29 mouse cellular contexts compared by ENCODE assay signal in the genomic region with DNA sequence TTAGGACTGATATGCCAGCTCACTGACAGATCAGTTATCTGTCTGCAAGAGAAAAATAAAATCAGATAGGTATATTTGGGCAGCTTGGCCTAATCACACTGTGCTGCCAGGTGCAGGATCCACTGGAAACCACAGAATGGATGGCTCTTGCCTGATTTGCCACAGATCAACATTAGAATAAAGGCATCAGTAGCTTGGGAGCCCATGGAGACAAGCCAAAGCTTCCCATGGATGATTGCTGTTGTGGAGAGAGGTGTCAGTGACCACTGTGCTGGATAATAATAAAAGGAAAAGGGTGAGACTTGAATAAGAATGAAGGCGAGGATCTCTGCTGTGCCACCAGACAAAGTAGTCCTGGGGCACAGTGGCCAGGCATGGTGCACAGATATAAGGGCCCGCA. TPM values are rescaled to one million over a fixed set of nuclear protein-coding genes. Genes with fewer than 3 reads are reported as not detected.
"Had no signal": no experiment of that assay in that cellular context is flagged by ENCODE, and none has a peak within 500 bp of the region (broad histone marks: within the 10 kb centered on the region; RNA-seq: fewer than 3 reads in every experiment).

No protein-coding gene starts in this region.

- H3K36me3 ChIP-seq: liver, embryonic 13.5 days; midbrain, embryonic 12.5 days; neural tube, embryonic 12.5 days; neural tube, embryonic 15.5 days had no signal

- H3K4me2 ChIP-seq: liver, embryonic 13.5 days; midbrain, embryonic 12.5 days; neural tube, embryonic 12.5 days; neural tube, embryonic 15.5 days had no signal

- H3K9ac ChIP-seq: liver, embryonic 13.5 days; midbrain, embryonic 12.5 days; neural tube, embryonic 12.5 days; neural tube, embryonic 15.5 days had no signal

- H3K27ac ChIP-seq: kidney, postnatal 0 days; liver, embryonic 13.5 days; macrophage; midbrain, embryonic 12.5 days; neural tube, embryonic 12.5 days; neural tube, embryonic 15.5 days; stomach, postnatal 0 days had no signal

- H3K9me3 ChIP-seq: liver, embryonic 13.5 days; midbrain, embryonic 12.5 days; neural tube, embryonic 12.5 days; neural tube, embryonic 15.5 days had no signal

- H3K27me3 ChIP-seq: liver, embryonic 13.5 days; midbrain, embryonic 12.5 days; neural tube, embryonic 12.5 days; neural tube, embryonic 15.5 days had no signal

- H3K4me3 ChIP-seq: liver, embryonic 13.5 days; midbrain, embryonic 12.5 days; neural tube, embryonic 12.5 days; neural tube, embryonic 15.5 days had no signal

- ATAC-seq: midbrain, embryonic 16.5 days had no signal

- H3K4me1 ChIP-seq: liver, embryonic 13.5 days; midbrain, embryonic 12.5 days; neural tube, embryonic 12.5 days; neural tube, embryonic 15.5 days had no signal

- DNase-seq: kidney, adult 2 months; kidney, postnatal 36 days; liver, embryonic 13.5 days; lung, adult 2 months; lung, postnatal 14 days; right cerebral cortex, adult 18-20 months; right cerebral cortex, postnatal 14 days; right cerebral cortex, postnatal 4 days; thymus, adult 2 months; thymus, postnatal 14 days; thymus, postnatal 4 days had no signal

RNA-seq across cellular contexts. Expression of gene Nps, which starts 47.7 kb away (rescaled TPM):
- total RNA-seq: layer of hippocampus, adult 18-20 months; layer of hippocampus, postnatal 14 days; left cerebral cortex, adult 8-10 months; left cerebral cortex, postnatal 25 days; liver, adult 2 months; megakaryocyte, adult 5-6 weeks had no signal
- polyA plus RNA-seq: kidney, adult 2 months; kidney, embryonic 14.5 days; limb, embryonic 11.5 days; liver, adult 2 months; liver, embryonic 13.5 days; liver, embryonic 16.5 days; lung, adult 2 months; lung, embryonic 16.5 days; macrophage; midbrain, embryonic 12.5 days; neural tube, embryonic 15.5 days; stomach, embryonic 14.5 days; stomach, postnatal 0 days; thymus, adult 2 months had no signal
